Mouse (Mus musculus): ENCODE results near the gene Fam216a. TPM values are rescaled to one million over a fixed set of nuclear protein-coding genes. Genes with fewer than 3 reads are reported as not detected.

Gene Fam216a
- total RNA-seq, 2 experiments from 2014 or later: 68.0 to 73.4 TPM

DNA sequence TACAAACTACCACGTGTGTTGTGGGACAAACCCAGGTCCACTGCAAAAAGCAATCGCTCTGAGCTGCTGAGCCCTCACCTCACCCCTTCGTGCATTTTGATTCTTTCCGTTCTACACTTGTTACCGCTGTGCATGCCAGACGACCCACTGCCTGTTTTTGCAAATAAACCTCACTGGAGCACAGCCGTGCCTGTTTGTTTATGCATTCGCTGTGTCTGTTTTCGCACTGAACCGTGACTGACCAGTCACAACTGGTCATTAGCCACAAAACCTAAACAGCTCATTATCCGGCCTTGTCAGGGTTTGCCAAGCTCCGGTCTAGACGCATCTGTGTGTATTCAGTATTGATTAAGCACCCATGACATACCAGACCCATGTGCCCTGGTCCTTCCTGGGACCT is 30.0 kb upstream of the Fam216a start:
- no peak for TF ChIP-seq CTCF (IDR thresholded peaks at IDR 0.05)
- Histone ChIP-seq H3K27ac (peak overlapping the region; percentile 69), H3K4me3 (no peak overlapping the region)
- no peak for DNase-seq (ENCODE audit: extremely low spot score in 1 of 2, low spot score in 2 of 2)
- intact Hi-C loops (cut with DNase I): loop anchor here (5.0 kb wide), 1 partner anchor 325 kb away; no protein-coding TSS in a partner anchor

DNA sequence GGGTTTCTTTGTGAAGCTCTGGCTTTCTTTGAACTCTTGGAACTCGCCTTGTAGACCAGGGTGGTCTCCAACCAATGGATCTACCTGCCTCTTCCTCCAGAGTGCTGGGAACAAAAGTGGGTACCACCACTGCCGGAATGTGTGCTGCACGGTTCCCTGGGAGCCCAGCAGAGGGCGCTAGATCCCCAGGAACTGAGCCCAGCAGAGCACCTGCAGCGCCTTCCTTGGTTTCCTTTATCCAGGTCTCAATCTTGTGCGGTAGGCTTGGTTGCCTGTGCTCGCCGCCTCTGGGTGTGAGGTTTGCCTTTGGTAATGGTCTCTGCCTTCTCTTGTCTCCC is 29.1 kb upstream of the Fam216a start:
- peak; percentile 98 for TF ChIP-seq CTCF (IDR thresholded peaks at IDR 0.05)
- intact Hi-C loops (cut with DNase I): loop anchor here (2.0 to 5.0 kb wide), 2 partner anchors 226 to 326 kb away; no protein-coding TSS in a partner anchor
- Histone ChIP-seq H3K27ac (no peak overlapping the region), H3K4me3 (no peak overlapping the region)
- DNase-seq (ENCODE audit: extremely low spot score in 1 of 2, low spot score in 2 of 2): peak; percentile 70 to 81

DNA sequence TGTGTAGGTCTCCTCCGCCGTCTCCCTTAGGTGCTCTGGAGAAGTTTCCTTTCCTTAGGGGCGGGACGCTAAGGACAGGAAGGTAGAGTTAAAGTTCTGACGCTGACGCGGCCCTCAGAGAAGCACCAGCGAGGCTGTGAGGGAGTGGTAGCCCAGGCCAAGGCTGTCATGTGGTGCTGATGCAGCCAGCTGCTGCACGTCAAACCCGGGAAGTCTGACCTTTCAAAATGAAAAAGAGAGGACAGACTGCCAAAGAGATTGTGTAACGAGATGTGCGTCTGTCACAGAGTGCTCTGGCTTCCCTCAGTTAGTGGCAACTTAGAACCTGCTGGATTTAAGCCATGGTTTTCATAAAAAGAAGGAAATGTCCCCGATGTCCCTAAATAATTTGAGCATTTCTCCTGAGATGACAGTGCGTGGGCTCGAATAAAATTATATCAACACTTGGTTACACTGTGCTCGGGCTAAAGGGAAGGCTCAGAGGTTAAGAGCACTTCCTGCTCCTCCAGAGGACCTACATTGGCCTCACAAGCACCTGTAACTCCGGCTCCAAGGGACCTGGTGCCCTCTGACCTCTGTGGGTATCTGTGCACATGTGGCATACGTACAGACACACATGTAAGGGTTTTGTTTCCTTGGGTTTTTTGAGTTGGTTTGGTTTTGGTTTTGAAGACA is 28.6 kb upstream of the Fam216a start:
- intact Hi-C loops (cut with DNase I): loop anchor here (2.0 to 5.0 kb wide), 2 partner anchors 226 to 327 kb away; no protein-coding TSS in a partner anchor
- DNase-seq (ENCODE audit: extremely low spot score in 1 of 2, low spot score in 2 of 2): peak in 1 of 2 experiments; percentile 35
- Histone ChIP-seq H3K27ac (peak overlapping the region; percentile 63), H3K4me3 (no peak overlapping the region)
- no peak for TF ChIP-seq CTCF (IDR thresholded peaks at IDR 0.05)

DNA sequence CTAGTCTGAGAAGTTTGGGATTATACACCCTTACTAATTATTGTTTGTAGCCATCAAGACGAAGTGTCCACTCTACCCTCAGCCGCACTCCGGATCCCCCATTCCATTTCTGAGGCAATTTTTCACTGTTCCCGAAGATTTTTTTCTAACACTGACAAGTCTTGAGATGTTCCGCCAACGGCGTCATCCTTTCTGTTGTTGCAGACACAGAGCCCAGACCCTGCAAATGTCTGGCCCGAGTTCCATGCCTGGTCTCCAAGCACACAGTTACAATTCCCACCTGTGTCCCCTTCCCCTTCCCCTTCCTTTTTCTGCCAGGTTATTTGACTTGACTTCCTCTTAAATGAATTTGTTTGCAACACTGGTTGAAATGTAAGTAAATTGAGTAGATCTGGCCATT is 27.7 kb upstream of the Fam216a start:
- H3K27ac ChIP-seq: peak overlapping the region; percentile 63; the same call in 1 of the 2 replicates
- TF ChIP-seq CTCF (IDR thresholded peaks at IDR 0.05): no peak
- no peak for DNase-seq (ENCODE audit: extremely low spot score in 1 of 2, low spot score in 2 of 2)
- no peak overlapping the region for H3K4me3 ChIP-seq
- intact Hi-C loops (cut with DNase I): loop anchor here (2.0 to 5.0 kb wide), 2 partner anchors 227 to 327 kb away; no protein-coding TSS in a partner anchor

DNA sequence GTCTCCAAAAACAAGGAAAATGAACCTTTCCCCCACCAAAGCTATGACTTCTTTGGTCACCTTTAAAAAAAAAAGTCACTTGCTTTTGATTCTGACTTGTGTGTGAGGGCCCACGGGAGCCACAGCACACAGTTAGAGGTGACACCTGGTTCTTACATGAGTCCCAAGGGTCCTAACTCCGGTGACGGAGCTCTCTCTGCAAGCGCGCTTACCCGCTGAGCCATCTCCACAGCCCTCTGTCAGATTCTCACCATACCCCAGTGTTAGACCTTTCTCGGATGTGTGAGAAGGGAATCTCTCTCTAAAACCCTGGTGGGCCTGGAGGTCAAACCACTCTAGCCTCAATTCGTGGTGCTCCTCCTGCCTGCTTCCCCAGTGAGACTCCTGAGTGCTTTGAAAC is 25.3 kb upstream of the Fam216a start:
- intact Hi-C loops (cut with DNase I): no loop called here
- TF ChIP-seq CTCF (IDR thresholded peaks at IDR 0.05): no peak
- no peak overlapping the region for H3K4me3 ChIP-seq
- no peak overlapping the region for H3K27ac ChIP-seq
- DNase-seq (ENCODE audit: extremely low spot score in 1 of 2, low spot score in 2 of 2): no peak

DNA sequence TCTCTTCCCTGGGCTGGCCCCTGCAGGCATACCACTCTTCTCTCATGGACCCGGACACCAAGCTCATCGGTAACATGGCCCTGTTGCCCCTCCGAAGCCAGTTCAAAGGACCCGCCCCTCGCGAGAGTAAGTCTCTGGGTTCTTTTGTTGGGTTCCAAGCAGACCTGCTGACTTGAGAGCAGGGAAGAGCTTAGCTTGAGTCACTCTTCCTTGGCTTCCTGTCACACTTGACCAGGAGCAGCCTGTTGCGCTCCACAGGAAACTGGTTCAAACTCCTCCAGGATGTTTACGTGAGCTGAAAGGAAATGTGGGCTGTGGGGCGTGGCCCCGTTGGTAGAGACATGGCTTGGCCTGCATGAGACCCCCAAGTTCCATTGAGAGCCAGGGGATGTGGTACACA is 24.6 kb upstream of the Fam216a start:
- intact Hi-C loops (cut with DNase I): no loop called here
- Histone ChIP-seq H3K27ac (no peak overlapping the region), H3K4me3 (no peak overlapping the region)
- no peak for TF ChIP-seq CTCF (IDR thresholded peaks at IDR 0.05)
- no peak for DNase-seq (ENCODE audit: extremely low spot score in 1 of 2, low spot score in 2 of 2)

DNA sequence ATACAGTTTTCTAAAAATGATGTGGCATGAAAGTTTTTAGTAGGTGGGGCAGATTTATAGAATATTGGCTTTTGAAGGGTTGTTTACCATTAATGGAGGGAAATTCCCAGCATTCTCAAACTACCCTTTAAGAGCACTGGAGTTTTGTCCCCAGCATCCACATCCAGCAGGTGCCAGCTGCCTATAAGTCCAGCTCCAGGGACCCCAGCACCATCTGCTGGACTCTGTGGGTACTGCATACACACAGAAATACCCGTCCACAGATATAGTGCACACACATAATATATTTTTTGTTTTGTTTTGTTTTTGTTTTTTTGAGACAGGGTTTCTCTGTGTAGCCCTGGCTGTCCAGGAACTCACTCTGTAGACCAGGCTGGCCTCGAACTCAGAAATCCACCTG is 21.7 kb upstream of the Fam216a start:
- TF ChIP-seq CTCF (IDR thresholded peaks at IDR 0.05): peak; percentile 73
- peak; percentile 57 to 70 for DNase-seq (ENCODE audit: extremely low spot score in 1 of 2, low spot score in 2 of 2)
- Histone ChIP-seq H3K4me3 (no peak overlapping the region), H3K27ac (no peak overlapping the region)
- intact Hi-C loops (cut with DNase I): loop anchor here (5.0 kb wide), 2 partner anchors 127 to 282 kb away; no protein-coding TSS in a partner anchor

DNA sequence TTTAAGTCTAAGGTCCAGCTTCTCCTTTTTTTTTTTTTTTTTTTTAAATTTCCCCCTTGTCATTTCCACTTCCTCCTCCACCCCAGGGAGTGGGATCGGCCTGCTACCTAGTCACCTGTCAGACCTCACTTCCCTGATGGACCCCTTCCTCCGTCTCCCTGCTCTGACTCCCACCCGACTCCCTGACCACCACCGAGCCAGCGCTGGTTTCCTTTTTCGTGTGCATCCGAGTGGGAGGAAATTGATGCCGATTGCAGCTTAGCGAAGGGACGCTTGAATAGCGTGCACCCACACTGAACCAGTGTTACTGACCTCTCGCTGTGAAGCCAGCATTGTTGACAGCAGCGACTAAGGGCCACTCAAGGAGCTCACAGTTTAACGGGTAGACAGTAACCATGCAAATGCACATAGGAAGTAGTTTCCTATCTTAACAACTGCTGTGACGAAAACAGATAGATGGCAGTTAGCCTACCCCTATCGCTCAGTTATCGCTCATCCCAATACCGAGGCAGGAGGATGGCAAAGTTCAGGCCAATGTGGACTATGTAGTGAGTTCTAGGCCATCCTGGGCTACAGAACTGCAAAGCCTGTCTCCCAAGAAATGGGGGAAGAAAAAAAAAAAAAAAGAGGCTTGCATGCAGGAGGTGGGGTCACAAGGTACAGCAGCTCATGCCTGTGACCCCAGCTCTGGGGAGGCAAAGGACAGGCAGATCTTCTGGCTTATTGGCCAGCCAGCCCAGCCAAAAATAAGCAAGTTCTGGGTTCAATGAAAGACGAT is 20.3 kb upstream of the Fam216a start:
- peak overlapping the region; percentile 86 for H3K4me3 ChIP-seq
- intact Hi-C loops (cut with DNase I): loop anchor here (5.0 kb wide), 2 partner anchors 125 to 280 kb away; no protein-coding TSS in a partner anchor
- peak overlapping the region; percentile 95 for H3K27ac ChIP-seq
- DNase-seq (ENCODE audit: extremely low spot score in 1 of 2, low spot score in 2 of 2): no peak
- no peak for TF ChIP-seq CTCF (IDR thresholded peaks at IDR 0.05)

DNA sequence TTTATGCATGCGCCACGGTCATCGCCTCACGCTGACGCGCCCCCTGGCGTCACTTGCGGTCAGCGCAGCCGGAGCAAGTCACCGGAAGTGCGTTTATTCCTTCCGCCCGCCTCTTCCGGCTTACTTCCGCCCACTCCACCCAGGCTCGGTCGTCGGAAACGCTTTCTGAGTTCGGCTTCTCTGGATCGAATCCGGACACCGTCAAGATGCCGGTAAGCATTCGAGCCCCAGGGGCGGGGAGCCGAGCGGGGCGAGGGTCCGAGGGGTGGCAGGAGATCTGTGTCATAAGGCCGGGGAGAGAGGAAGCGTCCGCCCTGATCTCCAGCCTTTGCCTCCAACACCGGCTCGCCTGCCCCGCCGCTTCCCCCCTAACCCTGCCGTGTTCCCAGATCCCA is 19.6 kb upstream of the Fam216a start, which contains the start of gene Arpc3:
Arpc3 (plus strand) TSS at position 93 of the 395 bp plus-strand sequence.
- H3K4me3 ChIP-seq: peak within 1 kb of the TSS; percentile 86
- DNase-seq (ENCODE audit: extremely low spot score in 1 of 2, low spot score in 2 of 2): peak; percentile 92 to 93
- H3K27ac ChIP-seq: peak within 1 kb of the TSS; percentile 95
- peak; percentile 89 for TF ChIP-seq CTCF (IDR thresholded peaks at IDR 0.05)
- intact Hi-C loops (cut with DNase I): loop anchor here (5.0 kb wide), 2 partner anchors 124 to 279 kb away; no protein-coding TSS in a partner anchor

DNA sequence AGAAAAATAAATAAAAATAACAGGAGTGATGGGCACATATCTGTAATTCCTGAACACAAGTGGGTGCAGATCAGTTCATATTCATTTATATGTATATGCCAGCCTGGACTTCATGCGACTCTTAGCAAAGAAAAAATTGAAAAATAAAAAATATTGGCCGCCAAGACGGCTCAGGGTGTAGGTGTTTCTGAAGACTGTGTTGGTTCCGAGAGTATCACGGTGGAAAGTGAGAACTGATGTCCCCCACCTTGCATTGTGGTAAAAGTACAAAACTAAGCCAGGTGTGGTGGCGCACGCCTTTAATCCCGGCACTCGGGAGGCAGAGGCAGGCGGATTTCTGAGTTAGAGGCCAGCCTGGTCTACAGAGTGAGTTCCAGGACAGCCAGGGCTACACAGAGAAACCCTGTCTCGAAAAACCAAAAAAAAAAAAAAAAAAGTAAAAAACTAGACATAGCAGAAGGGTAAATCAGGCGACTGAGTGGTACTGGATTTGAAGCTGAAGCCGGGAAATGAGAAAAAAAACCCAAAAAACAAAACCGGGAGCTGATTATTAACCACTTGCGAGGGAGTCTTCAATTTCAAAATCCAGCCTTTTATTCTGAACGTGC is 19.1 kb upstream of the Fam216a start:
- H3K27ac ChIP-seq: peak overlapping the region; percentile 95
- intact Hi-C loops (cut with DNase I): loop anchor here (5.0 kb wide), 2 partner anchors 124 to 279 kb away; no protein-coding TSS in a partner anchor
- no peak for DNase-seq (ENCODE audit: extremely low spot score in 1 of 2, low spot score in 2 of 2)
- TF ChIP-seq CTCF (IDR thresholded peaks at IDR 0.05): no peak
- peak overlapping the region; percentile 86 for H3K4me3 ChIP-seq

DNA sequence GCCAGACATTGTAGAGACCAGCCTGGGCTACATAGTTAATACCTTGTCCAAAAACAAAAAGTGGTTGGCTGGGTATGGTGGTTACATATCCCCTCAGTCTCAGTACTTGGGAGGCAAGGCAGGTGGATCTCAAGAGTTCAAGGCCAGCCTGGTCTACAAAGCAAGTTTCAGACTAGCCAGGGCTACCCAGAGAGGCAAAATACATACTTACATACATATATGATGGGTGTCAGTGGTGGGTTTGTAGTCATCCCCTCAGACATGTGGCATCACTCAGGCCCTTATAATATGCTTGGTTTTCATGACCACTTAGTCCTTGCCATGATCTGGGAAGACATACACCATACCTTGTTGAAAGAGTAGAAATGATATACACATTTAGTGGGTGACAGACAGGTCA is 18.5 kb upstream of the Fam216a start:
- TF ChIP-seq CTCF (IDR thresholded peaks at IDR 0.05): no peak
- Histone ChIP-seq H3K4me3 (no peak overlapping the region), H3K27ac (no peak overlapping the region)
- DNase-seq (ENCODE audit: extremely low spot score in 1 of 2, low spot score in 2 of 2): no peak
- intact Hi-C loops (cut with DNase I): loop anchor here (5.0 kb wide), 2 partner anchors 123 to 278 kb away; no protein-coding TSS in a partner anchor

Measured in left cerebral cortex, adult 2 months (tissue).